Mouse (Mus musculus) adrenal gland, adult (tissue): Measurements from ENCODE around the gene Dock1.
A peak's percentile ranks its signal among the peaks of the same experiment; 100 is the strongest.

Experiments used
- DNase-seq, 2 experiments: peaks; one replicate each; pipeline ENCODE4 v3.0.0; 2022 to 2023; ENCODE audit warnings: low spot score in 1 of 2; ENCODE audit not compliant: inconsistent age in 2 of 2

Dock1 gene

GRCm38 (mm10) chr7:135125296-135126065 is 455.0 kb downstream of the Dock1 start:
- DNase-seq, result no peak

GRCm38 (mm10) chr7:135132461-135132860 is 462.0 kb downstream of the Dock1 start:
- no peak for DNase-seq

DNA sequence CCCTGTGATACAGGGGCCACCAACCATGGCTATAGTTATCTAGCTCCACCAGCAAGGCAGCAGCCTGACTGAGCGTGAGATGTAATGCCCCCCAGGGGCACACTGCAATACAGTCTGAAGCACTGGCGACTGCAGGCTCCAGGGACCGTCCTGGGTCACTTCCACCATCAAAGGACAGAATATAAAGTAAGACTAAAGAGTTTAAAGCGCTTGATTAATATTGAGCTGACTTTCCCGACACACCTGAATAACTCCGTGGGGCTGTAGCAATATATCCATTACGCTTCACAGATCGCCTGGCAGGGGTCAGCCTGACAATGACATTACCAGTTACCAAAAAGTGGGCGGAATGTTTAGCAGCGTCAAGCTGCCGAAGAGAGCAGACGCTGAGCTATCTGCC is 464.2 kb downstream of the Dock1 start:
- no peak for DNase-seq

DNA sequence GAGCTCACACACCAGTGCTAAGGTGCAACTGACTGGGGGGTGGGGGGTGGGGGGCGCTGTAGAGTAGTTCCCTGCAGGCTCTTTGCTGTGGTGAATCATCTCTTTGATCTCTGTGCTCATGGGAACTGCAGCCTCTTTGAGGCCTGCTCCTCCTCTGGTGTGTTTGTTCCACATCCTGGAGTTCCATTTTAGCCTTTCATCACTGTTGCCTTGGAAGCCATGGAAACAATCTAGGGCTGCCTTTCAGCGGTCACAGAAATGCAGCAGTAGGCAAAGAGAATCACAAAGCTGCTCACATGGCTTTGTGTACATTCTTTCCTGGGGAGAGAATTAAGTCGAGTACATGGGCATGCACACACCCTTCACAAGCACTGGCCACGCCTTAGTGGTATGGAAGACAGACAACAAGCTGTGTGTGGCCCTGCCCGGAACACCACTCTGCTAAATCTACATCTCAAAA is 468.7 kb downstream of the Dock1 start:
- peak; percentile 50 to 74 for DNase-seq

- DNase-seq, result no peak
Measured at GRCm38 (mm10) chr7:135144731-135145130, 474.3 kb downstream of the Dock1 start.

- no peak for DNase-seq
Measured at GRCm38 (mm10) chr7:135150926-135151325, 480.5 kb downstream of the Dock1 start.

DNA sequence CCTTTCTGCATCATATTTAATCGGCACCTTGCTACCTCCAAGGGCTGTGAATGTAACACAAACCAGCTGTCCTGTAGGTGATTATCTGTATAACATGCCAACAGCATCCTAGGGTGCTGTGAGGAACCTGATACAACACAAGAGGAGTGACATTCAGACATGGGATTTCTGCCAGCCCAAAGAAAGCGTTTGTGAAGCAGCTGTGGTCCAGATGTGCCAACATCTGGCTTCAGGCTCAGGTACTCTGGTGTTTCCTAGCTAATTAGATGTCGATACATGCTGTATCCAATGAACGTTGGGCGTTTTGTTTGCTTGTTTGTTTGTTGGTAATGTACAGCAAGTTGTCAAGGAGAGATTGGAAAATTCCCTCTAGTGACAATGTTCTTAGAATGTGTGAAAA is 487.1 kb downstream of the Dock1 start:
- DNase-seq, result no peak

GRCm38 (mm10) chr7:135158381-135158780 is 487.9 kb downstream of the Dock1 start:
- DNase-seq, result no peak

DNA sequence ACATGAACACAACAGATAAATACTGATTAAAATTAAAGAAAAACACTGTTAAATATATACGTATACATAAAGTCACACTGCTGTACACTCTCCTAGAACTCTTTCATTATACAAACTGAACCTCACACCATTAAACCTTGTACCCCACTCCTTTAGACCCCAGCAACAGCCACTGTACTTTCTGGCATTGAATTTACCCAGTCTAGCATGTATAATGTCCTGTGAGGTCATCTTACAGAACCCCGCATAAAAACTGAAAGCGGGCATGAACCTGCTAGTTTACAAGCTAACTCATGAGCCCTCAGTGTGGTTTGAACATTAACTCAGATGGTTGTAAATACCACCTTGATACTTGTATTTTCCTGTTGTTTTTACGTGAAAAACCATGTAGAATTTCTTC is 489.2 kb downstream of the Dock1 start:
- DNase-seq, result no peak

DNA sequence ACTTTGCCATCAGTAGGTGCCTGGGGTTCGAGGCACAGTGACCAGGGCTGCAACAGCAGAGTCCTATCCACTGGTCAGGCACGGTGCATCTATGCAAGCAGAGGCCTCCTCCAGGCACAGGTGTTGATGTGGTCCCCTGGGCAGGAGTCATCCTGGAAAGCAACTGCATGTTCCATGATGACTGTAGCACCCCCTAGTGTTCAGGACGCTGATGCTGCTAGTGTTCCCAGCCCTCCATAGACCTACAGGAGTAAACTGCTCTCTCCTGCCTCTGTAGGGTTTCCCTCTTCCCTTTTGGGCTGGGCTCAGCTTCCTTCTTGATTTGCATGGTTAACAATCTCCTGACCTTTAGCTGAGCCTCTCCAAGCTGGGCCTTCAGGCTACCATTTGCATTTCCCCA is 494.7 kb downstream of the Dock1 start:
- peak; percentile 62 to 82 for DNase-seq

GRCm38 (mm10) chr7:135169936-135170335 is 499.5 kb downstream of the Dock1 start:
- DNase-seq, result no peak

GRCm38 (mm10) chr7:135172219-135172618 is 501.8 kb downstream of the Dock1 start:
- DNase-seq, result no peak

- no peak for DNase-seq
Measured at GRCm38 (mm10) chr7:135194190-135194589, 523.7 kb downstream of the Dock1 start.

GRCm38 (mm10) chr7:135195631-135196030 is 525.2 kb downstream of the Dock1 start:
- no peak for DNase-seq

GRCm38 (mm10) chr7:135196828-135197227 is 526.4 kb downstream of the Dock1 start:
- DNase-seq, result no peak

- DNase-seq, result peak; percentile 47 to 79
Measured at GRCm38 (mm10) chr7:135203920-135204319, 533.5 kb downstream of the Dock1 start.

- DNase-seq, result no peak
Measured at GRCm38 (mm10) chr7:135205111-135205510, 534.7 kb downstream of the Dock1 start.

DNA sequence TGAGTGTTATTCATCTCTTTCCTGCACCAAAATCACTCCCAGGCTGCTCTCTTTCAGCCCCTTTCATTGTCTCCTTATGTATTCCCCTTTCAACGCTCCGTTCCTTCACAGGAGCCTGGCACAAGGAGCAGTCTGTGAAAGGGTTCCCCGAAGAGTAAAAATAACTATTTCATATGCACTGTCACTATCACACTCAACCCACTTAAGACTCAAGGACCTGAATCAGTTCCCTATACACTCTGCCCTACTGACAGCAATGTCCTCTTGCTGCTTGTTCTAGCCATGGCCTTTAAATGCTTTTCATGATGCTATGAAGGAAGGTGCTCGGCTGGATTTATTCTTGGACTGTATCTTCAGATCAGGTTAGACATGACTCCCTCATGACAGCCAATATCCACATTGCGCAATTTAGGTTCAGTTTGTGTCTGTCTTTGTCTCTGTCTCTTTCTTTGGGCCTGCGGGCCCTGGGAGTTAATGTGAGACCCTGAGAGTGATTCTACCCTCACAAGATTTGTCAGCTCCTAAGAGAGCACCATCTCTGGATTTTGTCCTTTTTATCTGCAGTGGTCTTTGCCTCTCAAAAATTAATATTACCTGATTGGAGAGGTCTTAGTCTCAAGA is 538.6 kb downstream of the Dock1 start:
- no peak for DNase-seq

- no peak for DNase-seq
Measured at GRCm38 (mm10) chr7:135210296-135210695, 539.8 kb downstream of the Dock1 start.

- DNase-seq, result no peak
Measured at GRCm38 (mm10) chr7:135210831-135211230, 540.4 kb downstream of the Dock1 start.

- DNase-seq, result peak; percentile 90 to 92
Measured at GRCm38 (mm10) chr7:135212505-135212904, 542.1 kb downstream of the Dock1 start.

DNA sequence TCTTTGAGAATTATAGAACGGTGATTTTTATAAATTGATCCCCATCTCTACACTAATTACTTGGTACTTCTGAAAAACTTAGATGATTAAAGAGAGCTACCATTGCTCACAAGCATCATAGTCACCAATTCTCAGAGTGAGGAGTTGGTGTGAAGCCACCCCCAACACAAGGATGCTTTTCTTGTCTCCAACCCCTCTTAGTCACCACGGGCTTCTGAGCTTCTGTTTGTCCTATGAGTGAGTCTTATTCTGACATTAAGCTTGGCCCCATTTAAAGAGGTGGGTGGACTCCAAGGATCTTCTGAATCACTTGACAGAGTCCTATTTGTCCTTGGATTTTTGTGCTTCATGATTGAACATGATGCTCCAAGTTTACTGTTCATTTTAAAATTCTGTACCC is 551.0 kb downstream of the Dock1 start:
- DNase-seq, result no peak
